Comparison of ENCODE assay signal across 16 mouse cellular contexts in genomic region chr7:114043929-114044549, GRCm38 (mm10).
DNase-seq lines count a peak whose midpoint lies in the region; ATAC-seq and TF ChIP-seq lines count a peak whose summit lies in the region.
"Had no signal": no experiment of that assay in that cellular context is flagged by ENCODE, and none has a peak within 500 bp of the region (broad histone marks: within the 10 kb centered on the region; RNA-seq: fewer than 3 reads in every experiment).

No protein-coding gene starts in this region.

- peaks cover 58% of the 10 kb centered on the region for H3K4me1 ChIP-seq in heart, embryonic 13.5 days
- no peaks in the 10 kb centered on the region for H3K4me1 ChIP-seq in MEL (ENCODE audit: control insufficient read depth in 1 of 2, insufficient read depth in 2 of 2, low read length in 2 of 2)
- H3K4me1 ChIP-seq in forebrain, postnatal 0 days (ENCODE audit: insufficient read depth): no peaks in the 10 kb centered on the region
- peaks cover 2% of the 10 kb centered on the region; the same call in 1 of the 2 replicates for H3K4me1 ChIP-seq in thymus, adult 2 months (replicated peaks; ENCODE audit: control insufficient read depth, insufficient read depth, low read length)

- no peak overlapping the region for H3K4me3 ChIP-seq in heart, embryonic 13.5 days
- no peak overlapping the region for H3K4me3 ChIP-seq in MEL (ENCODE audit: control insufficient read depth in 1 of 2, insufficient read depth in 1 of 2, low read depth in 2 of 2, low read length in 2 of 2)
- H3K4me3 ChIP-seq in forebrain, postnatal 0 days (ENCODE audit: low read depth, low read length): no peak overlapping the region
- no peak overlapping the region for H3K4me3 ChIP-seq in thymus, adult 2 months (ENCODE audit: control insufficient read depth, insufficient read depth, low read length)
- H3K4me3 ChIP-seq: embryonic facial prominence, embryonic 15.5 days; hindbrain, embryonic 15.5 days; myocyte had no signal

- no peak for TF ChIP-seq RAD21 in MEL (IDR thresholded peaks at IDR 0.05; ENCODE audit: low read depth, low read length)

- no peaks in the 10 kb centered on the region for H3K9me3 ChIP-seq in heart, embryonic 13.5 days
- H3K9me3 ChIP-seq in MEL (replicated peaks; ENCODE audit: insufficient read depth, low read length): no peaks in the 10 kb centered on the region
- H3K9me3 ChIP-seq in forebrain, postnatal 0 days (ENCODE audit: low read length): no peaks in the 10 kb centered on the region
- H3K9me3 ChIP-seq: embryonic facial prominence, embryonic 15.5 days; hindbrain, embryonic 15.5 days had no signal

- 48% methylated on average over 6 of the region's 6 CpGs for WGBS in heart, embryonic 13.5 days
- WGBS in forebrain, postnatal 0 days: 83% methylated on average over 6 of the region's 6 CpGs
- 25% methylated on average over 6 of the region's 6 CpGs for WGBS in thymus, adult 2 months

- H3K27ac ChIP-seq in heart, embryonic 13.5 days (replicated peaks): 0 out of 2 replicates have a peak overlapping the region, but pooled peaks have one; percentile 32
- no peak overlapping the region for H3K27ac ChIP-seq in MEL (ENCODE audit: control insufficient read depth, low read depth, low read length)
- peak overlapping the region; percentile 57; the same call in 1 of the 2 replicates for H3K27ac ChIP-seq in forebrain, postnatal 0 days (ENCODE audit: low read depth, low read length)
- H3K27ac ChIP-seq in thymus, adult 2 months (ENCODE audit: control insufficient read depth, insufficient read depth, low read length): no peak overlapping the region
- H3K27ac ChIP-seq: embryonic facial prominence, embryonic 15.5 days; hindbrain, embryonic 15.5 days; macrophage had no signal

- no peak for DNase-seq in heart, postnatal 4 days
- peak; percentile 24 for DNase-seq in MEL (ENCODE audit: low read depth, low spot score)
- DNase-seq in forebrain, postnatal 0 days: no peak
- no peak for DNase-seq in thymus, adult 2 months
- DNase-seq in kidney, postnatal 14 days: no peak
- DNase-seq: adrenal gland, adult 2 months; cerebellum, adult 18-20 months; gastrocnemius, postnatal 36 days; kidney, adult 2 months; thymus, postnatal 4 days had no signal

- no peak for ATAC-seq in heart, embryonic 13.5 days (ENCODE audit: extremely low read depth, insufficient number of reproducible peaks, low FRiP score, low TSS enrichment)
- 0 out of 2 replicates have a peak, but pooled peaks have one; percentile 5 for ATAC-seq in forebrain, postnatal 0 days
- ATAC-seq in megakaryocyte progenitor cell, adult 5-6 weeks (replicated peaks; ENCODE audit: poor library complexity): peak; percentile 87

- no peak overlapping the region for H3K9ac ChIP-seq in heart, embryonic 13.5 days
- H3K9ac ChIP-seq in MEL (ENCODE audit: control insufficient read depth, low read depth, low read length, poor library complexity, severe bottlenecking): no peak overlapping the region
- no peak overlapping the region for H3K9ac ChIP-seq in forebrain, postnatal 0 days
- H3K9ac ChIP-seq: embryonic facial prominence, embryonic 15.5 days; hindbrain, embryonic 15.5 days had no signal

- no peak for TF ChIP-seq POLR2A in MEL (IDR thresholded peaks at IDR 0.05; ENCODE audit: control insufficient read depth in 1 of 2, insufficient read depth in 1 of 2, low read depth in 1 of 2, low read length in 2 of 2, poor library complexity in 1 of 2)
- TF ChIP-seq POLR2A in thymus, adult 2 months (IDR thresholded peaks at IDR 0.05; ENCODE audit: control insufficient read depth, extremely low read depth, insufficient read depth, low read length, poor library complexity): no peak

- no peak for TF ChIP-seq EP300 in MEL (IDR thresholded peaks at IDR 0.05; ENCODE audit: low read depth in 1 of 2, low read length in 2 of 2)

- H3K79me2 ChIP-seq in MEL (ENCODE audit: control insufficient read depth, insufficient read depth, low read length, poor library complexity): no peaks in the 10 kb centered on the region

- TF ChIP-seq CTCF in MEL (IDR thresholded peaks at IDR 0.05 in 2 of 3, conservative IDR thresholded peaks at IDR 0.05 in 1 of 3; ENCODE audit: control insufficient read depth in 1 of 3, insufficient read depth in 1 of 3, low read depth in 2 of 3, low read length in 3 of 3, poor library complexity in 1 of 3, severe bottlenecking in 1 of 3): no peak
- no peak for TF ChIP-seq CTCF in forebrain, postnatal 0 days (IDR thresholded peaks at IDR 0.05; ENCODE audit: low read depth)
- no peak for TF ChIP-seq CTCF in thymus, adult 2 months (IDR thresholded peaks at IDR 0.05; ENCODE audit: borderline replicate concordance, control insufficient read depth, extremely low read depth, insufficient read depth, low read length, poor library complexity)

- H3K36me3 ChIP-seq in heart, embryonic 13.5 days: peaks cover 62% of the 10 kb centered on the region
- H3K36me3 ChIP-seq in MEL (ENCODE audit: control insufficient read depth in 1 of 2, insufficient read depth in 2 of 2, low read length in 2 of 2): no peaks in the 10 kb centered on the region
- H3K36me3 ChIP-seq in forebrain, postnatal 0 days (ENCODE audit: insufficient read depth): no peaks in the 10 kb centered on the region; the same call in 1 of the 2 replicates
- peaks cover 8% of the 10 kb centered on the region for H3K36me3 ChIP-seq in thymus, adult 2 months (ENCODE audit: control insufficient read depth, insufficient read depth, low read length)

- no peak overlapping the region for H3K4me2 ChIP-seq in heart, embryonic 13.5 days
- no peak overlapping the region for H3K4me2 ChIP-seq in forebrain, postnatal 0 days (ENCODE audit: low read depth)
- H3K4me2 ChIP-seq: embryonic facial prominence, embryonic 15.5 days; hindbrain, embryonic 15.5 days had no signal

- no peaks in the 10 kb centered on the region for H3K27me3 ChIP-seq in heart, embryonic 13.5 days (replicated peaks)
- no peaks in the 10 kb centered on the region for H3K27me3 ChIP-seq in MEL (ENCODE audit: control insufficient read depth in 1 of 2, insufficient read depth in 2 of 2, low read length in 2 of 2)
- no peaks in the 10 kb centered on the region for H3K27me3 ChIP-seq in forebrain, postnatal 0 days (ENCODE audit: insufficient read depth, low read length)
- no peaks in the 10 kb centered on the region for H3K27me3 ChIP-seq in thymus, adult 2 months (ENCODE audit: control insufficient read depth, insufficient read depth, low read length)
- H3K27me3 ChIP-seq: embryonic facial prominence, embryonic 15.5 days; hindbrain, embryonic 15.5 days had no signal

TF ChIP-seq in MEL, 35 proteins besides CTCF, POLR2A, EP300 and RAD21:
- TF ChIP-seq MAZ (IDR thresholded peaks at IDR 0.05; ENCODE audit: low read depth, low read length): no peak
- TF ChIP-seq ZC3H11A (IDR thresholded peaks at IDR 0.05; ENCODE audit: low read depth, low read length): no peak
- no peak for TF ChIP-seq RCOR1 (IDR thresholded peaks at IDR 0.05; ENCODE audit: low read depth, low read length)
- TF ChIP-seq TBP (IDR thresholded peaks at IDR 0.05; ENCODE audit: low read depth, low read length): no peak
- no peak for TF ChIP-seq GABPA (IDR thresholded peaks at IDR 0.05; ENCODE audit: low read depth, low read length)
- no peak for TF ChIP-seq BHLHE40 (IDR thresholded peaks at IDR 0.05; ENCODE audit: borderline replicate concordance, low read depth, low read length)
- TF ChIP-seq MXI1 (IDR thresholded peaks at IDR 0.05; ENCODE audit: low read depth, low read length): no peak
- TF ChIP-seq POLR2AphosphoS5 (IDR thresholded peaks at IDR 0.05; ENCODE audit: borderline replicate concordance, low read depth, low read length): no peak
- TF ChIP-seq POLR2AphosphoS2 (IDR thresholded peaks at IDR 0.05; ENCODE audit: low read length): no peak
- TF ChIP-seq HCFC1 (IDR thresholded peaks at IDR 0.05; ENCODE audit: low read depth, low read length): no peak
- TF ChIP-seq MEF2A (IDR thresholded peaks at IDR 0.05; ENCODE audit: extremely low read depth, insufficient replicate concordance, low read depth, low read length, poor library complexity, severe bottlenecking): no peak
- TF ChIP-seq MYB (IDR thresholded peaks at IDR 0.05; ENCODE audit: low read depth, low read length): no peak
- no peak for TF ChIP-seq CHD1 (IDR thresholded peaks at IDR 0.05; ENCODE audit: low read depth, low read length)
- no peak for TF ChIP-seq SMC3 (IDR thresholded peaks at IDR 0.05; ENCODE audit: low read depth, low read length)
- TF ChIP-seq TAL1 (IDR thresholded peaks at IDR 0.05; ENCODE audit: low read length): no peak
- TF ChIP-seq USF1 (IDR thresholded peaks at IDR 0.05; ENCODE audit: low read depth, low read length): no peak
- no peak for TF ChIP-seq NELFE (IDR thresholded peaks at IDR 0.05; ENCODE audit: low read depth, low read length)
- TF ChIP-seq CHD2 (IDR thresholded peaks at IDR 0.05; ENCODE audit: low read length): no peak
- TF ChIP-seq ELF1 (IDR thresholded peaks at IDR 0.05; ENCODE audit: low read depth, low read length): no peak
- no peak for TF ChIP-seq USF2 (IDR thresholded peaks at IDR 0.05; ENCODE audit: borderline replicate concordance in 1 of 2, insufficient read depth in 1 of 2, low read depth in 1 of 2, low read length in 2 of 2)

Comparison
In these comparisons a context has a peak if more than half of its experiments do, and no peak if none do; other contexts are left out.
1. H3K27ac ChIP-seq: peak in heart, embryonic 13.5 days (single experiment) and forebrain, postnatal 0 days (single experiment); none in MEL (single experiment) and thymus, adult 2 months (single experiment).